Mouse (Mus musculus) heart, adult 2 months (tissue): ENCODE data around the gene Sdccag8.

Source experiments
- CTCF ChIP-seq: fragments of 200-600 bp; IDR thresholded peaks from 2 replicates; pipeline ENCODE4 v1.8.1; 2022; ENCODE audit warnings: antibody characterized with exemption, mild to moderate bottlenecking, moderate library complexity
- EP300 ChIP-seq: fragments of 200-500 bp; IDR thresholded peaks from 2 replicates; pipeline ENCODE4 v1.6.1; 2011; ENCODE audit warnings: low read depth, low read length, control low read depth; ENCODE audit not compliant: insufficient read depth
- POLR2A ChIP-seq: fragments of 200-500 bp; IDR thresholded peaks from 2 replicates; pipeline ENCODE4 v1.6.1; 2011; ENCODE audit warnings: mild to moderate bottlenecking, low read depth, low read length, control low read depth; ENCODE audit not compliant: insufficient read depth

DNA sequence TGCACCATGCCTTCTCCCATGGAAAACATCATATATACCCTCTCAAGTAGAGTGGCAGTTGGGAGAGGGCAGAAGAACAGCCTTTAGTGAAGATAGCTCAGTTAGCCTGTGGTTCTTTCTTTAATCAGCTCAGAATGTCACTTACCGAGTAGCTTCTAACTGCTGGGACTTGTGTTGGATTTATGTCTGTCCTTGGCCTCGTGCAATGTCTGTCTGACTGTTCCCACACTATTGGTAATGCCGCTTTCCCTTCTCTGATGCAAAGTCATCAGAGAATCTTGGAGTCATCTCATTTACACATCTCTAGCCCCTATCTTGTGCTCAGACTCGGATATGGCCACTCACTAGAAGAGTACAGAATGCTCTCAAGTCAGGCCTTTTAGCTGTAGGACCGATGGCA lies 128.7 kb downstream of the Sdccag8 start:
- TF ChIP-seq CTCF, result no peak
- TF ChIP-seq EP300, result no peak
- TF ChIP-seq POLR2A, result no peak
